Mouse (Mus musculus) CD4-positive naive resting alpha-beta T cell, adult 57 days (primary cell): ENCODE results near the gene Olfr524. TPM values are rescaled to one million over a fixed set of nuclear protein-coding genes. Genes with fewer than 3 reads are reported as not detected.

ENCODE experiments used
- total RNA-seq: library from RNA; stranded (reverse); gene quantifications from one replicate; pipeline ENCODE4 v1.2.4, GENCODE M21; 2023

Gene Olfr524
- 0.12 TPM for total RNA-seq

DNA sequence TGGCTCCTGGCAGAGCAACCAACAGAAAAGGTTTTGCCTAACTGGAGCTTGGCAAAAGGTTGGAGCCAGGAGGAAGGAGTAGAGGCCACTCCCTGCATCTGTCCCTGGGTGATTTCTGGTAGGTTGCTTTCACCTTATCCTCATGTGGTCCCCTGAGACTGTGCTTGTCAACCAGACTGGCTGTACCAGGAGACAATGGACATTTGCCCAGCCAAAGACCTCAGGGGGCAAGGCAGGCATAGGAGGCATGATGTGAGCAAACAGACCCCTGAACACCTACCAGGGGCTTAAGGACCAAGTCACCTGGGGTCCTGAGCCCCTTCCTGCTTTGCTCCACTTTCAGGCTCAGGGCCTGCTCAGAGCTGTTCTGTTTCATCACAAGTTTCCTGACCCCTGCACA is at the start of gene Olfr524:
TSS of gene Olfr524 (minus strand) at position 101 of the 400 bp plus-strand sequence.

DNA sequence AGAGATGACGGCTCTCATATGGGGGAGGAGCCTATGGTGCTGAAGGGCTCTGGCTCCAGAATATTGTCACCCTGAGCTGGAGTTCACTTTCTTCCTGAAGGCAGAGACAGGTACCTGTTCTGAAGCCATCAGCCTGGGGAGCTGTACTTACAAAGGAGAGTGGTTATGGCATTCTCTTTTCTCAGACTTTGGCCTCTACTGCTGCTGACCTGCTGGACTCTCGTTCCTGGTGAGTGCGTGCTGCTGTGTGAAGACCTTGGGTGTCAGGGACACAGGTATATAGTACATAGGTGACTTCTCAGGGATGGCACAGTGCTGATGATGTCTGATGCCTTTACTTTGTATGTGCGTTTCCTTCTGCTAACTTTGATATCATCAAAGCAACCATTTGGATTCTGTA is 41.5 kb upstream of the Olfr524 start, which contains the start of gene 5830411N06Rik:
TSS of gene 5830411N06Rik (plus strand) at position 69 of the 400 bp plus-strand sequence.

DNA sequence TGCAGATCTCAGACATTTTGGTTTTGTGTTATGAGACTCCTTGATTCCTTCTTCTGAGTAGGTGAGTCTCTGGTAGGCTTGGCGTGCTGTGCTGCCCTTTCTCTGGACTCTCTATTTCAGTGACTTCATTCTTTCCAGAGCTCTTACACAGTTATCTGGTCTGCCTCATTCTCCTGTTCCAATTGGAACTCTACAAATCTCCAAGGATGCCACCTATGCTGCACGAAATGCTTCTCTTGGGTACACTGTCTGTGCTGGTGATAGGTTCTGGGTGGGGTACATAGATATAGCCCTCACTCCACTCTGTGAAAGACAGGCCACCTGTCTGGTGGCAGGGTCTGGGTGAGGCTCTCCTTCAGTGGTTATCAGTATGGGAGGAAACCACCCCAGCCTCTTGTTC is 12.2 kb upstream of the Olfr524 start, which contains the start of gene Cd163l1:
TSS of gene Cd163l1 (plus strand) at position 301 of the 400 bp plus-strand sequence.

DNA sequence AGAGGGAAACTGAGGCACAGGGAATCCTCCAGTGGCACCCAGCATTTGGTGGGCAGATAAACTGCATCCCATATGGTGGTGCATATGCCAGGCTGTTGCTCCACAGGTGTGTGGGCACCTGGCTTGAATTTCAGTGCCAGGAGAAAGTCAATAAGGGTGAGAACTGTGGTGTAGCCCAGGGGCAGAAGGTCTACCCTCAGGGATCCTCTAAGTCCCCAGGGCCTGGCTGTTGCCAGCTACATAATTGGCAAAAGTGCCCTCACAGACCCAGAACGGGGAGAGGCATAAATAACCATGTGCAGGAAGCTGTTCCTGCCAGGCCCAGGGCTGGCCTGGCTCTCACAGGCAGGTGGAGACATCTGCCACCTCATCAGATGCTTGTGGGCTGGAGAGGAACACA is 32.8 kb downstream of the Olfr524 start, which contains the start of gene Olfr523:
TSS of gene Olfr523 (plus strand) at position 282 of the 400 bp plus-strand sequence.

DNA sequence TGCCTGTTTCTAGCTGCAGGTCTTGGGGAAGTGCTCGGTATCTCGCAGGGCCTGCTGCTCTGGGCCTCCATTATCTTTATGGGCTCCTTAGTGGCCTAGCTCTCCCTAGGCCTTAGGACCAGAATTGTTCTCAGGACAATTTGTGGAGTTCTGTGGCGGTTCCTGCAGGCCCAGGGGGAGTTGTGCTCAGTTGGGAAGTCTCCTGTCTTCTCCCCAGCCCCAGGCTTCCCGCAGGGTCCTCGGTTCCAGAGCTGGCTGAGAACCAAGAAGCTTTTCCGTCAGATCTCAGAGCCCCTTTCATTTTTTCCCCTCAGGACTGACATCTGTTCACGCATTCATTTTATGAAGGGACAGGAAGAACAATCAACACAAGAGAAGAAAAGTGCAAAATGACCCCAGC is 41.1 kb downstream of the Olfr524 start, which contains the start of gene Olfr522:
TSS of gene Olfr522 (minus strand) at position 101 of the 400 bp plus-strand sequence.

DNA sequence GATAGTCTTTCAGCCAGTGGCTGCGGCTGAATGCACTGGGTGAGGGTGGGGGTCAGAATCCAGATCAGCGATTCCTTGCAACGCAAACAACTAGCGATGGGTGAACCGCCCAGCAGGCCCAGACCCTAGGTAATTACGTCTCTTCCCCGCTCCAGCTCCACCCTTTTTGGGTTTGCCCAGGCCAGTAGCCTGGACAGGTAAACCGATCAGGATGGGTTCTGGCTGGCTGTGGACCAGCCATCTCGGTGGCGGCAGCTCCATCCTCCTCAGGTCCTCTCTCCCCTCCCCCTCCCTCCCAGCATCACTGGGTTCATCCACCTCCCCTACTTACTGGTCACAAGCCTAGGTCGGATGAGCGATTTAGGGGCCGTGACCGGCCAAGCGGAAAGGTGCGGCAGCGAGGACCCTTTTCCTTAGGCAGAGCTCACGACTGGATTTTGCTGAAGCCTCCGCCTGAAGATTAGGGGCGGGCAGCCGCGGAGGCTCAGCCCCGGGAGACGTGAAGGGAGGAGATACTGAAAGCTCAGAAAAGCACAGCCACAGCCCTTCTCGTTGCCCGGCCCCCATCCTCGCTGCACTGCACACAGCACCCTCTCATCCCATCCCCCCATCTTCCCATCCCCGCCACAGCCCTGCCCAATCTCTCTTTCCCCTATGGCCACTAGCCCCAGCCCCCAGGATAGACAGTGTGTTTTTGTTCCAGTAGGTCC is 51.4 kb downstream of the Olfr524 start, which contains the start of gene Sprn:
TSS of gene Sprn (minus strand) at position 660 of the 710 bp plus-strand sequence.

Other genes starting within 250 kb of the Olfr524 start
- not detected for gene 6430531B16Rik, start 227.2 kb downstream of the Olfr524 start, total RNA-seq
- gene Adam8, start 213.4 kb downstream of the Olfr524 start, total RNA-seq: 4.3 TPM
- gene Zfp511, start 169.6 kb downstream of the Olfr524 start, total RNA-seq: 39.9 TPM
- 38.8 TPM for gene Tubgcp2, start 169.3 kb downstream of the Olfr524 start, total RNA-seq
- gene Msx3, start 156.9 kb downstream of the Olfr524 start, total RNA-seq: not detected
- not detected for gene Caly, start 123.4 kb downstream of the Olfr524 start, total RNA-seq
- gene Prap1, start 112.6 kb downstream of the Olfr524 start, total RNA-seq: not detected
- gene Fuom, start 103.5 kb downstream of the Olfr524 start, total RNA-seq: 11.0 TPM
- gene Paox, start 90.2 kb downstream of the Olfr524 start, total RNA-seq: 5.1 TPM
- 31.3 TPM for gene Echs1, start 89.5 kb downstream of the Olfr524 start, total RNA-seq
- gene Mtg1, start 68.4 kb downstream of the Olfr524 start, total RNA-seq: 16.0 TPM
- not detected for gene Sprn, start 51.1 kb downstream of the Olfr524 start, total RNA-seq
- not detected for gene Olfr522, start 41.2 kb downstream of the Olfr524 start, total RNA-seq
- gene Olfr523, start 32.7 kb downstream of the Olfr524 start, total RNA-seq: not detected
- gene Cd163l1, start 12.3 kb upstream of the Olfr524 start, total RNA-seq: 0.47 TPM
- gene 5830411N06Rik, start 41.3 kb upstream of the Olfr524 start, total RNA-seq: 0.38 TPM
- gene Olfr525, start 114.9 kb upstream of the Olfr524 start, total RNA-seq: not detected
- gene Olfr527, start 128.1 kb upstream of the Olfr524 start, total RNA-seq: not detected
- not detected for gene Olfr60, start 155.7 kb upstream of the Olfr524 start, total RNA-seq
- not detected for gene Olfr530, start 170.4 kb upstream of the Olfr524 start, total RNA-seq
- not detected for gene Olfr531, start 197.0 kb upstream of the Olfr524 start, total RNA-seq
- not detected for gene Olfr532, start 215.7 kb upstream of the Olfr524 start, total RNA-seq